Mouse (Mus musculus) CH12.LX (cell line): ENCODE data around the gene Mta2. TPM values are rescaled to one million over a fixed set of nuclear protein-coding genes. Genes with fewer than 3 reads are reported as not detected.

ENCODE experiments used
- DNase-seq: peaks from one replicate; pipeline ENCODE4 v3.0.0-alpha.2; 2013; ENCODE audit errors: extremely low read depth
- H3K27ac ChIP-seq: 2 replicates; pipeline ENCODE4 v1.5.1; 2012; ENCODE audit warnings: low read depth, mild to moderate bottlenecking, control low read depth, moderate library complexity; ENCODE audit not compliant: insufficient read depth
- H3K27me3 ChIP-seq: replicated peaks from 2 replicates; pipeline ENCODE3; 2012; ENCODE audit warnings: inconsistent platforms
- H3K36me3 ChIP-seq, 2 experiments: replicated peaks in 1 of 2; 2 replicates each; pipeline versions ENCODE3 to v1.6.1; 2012; ENCODE audit warnings: inconsistent platforms in 1 of 2, low read length in 1 of 2, mild to moderate bottlenecking in 1 of 2, mixed read lengths in 1 of 2, moderate library complexity in 1 of 2; ENCODE audit not compliant: control insufficient read depth in 1 of 2, insufficient read depth in 1 of 2
- H3K4me1 ChIP-seq, 2 experiments: 2 replicates each; pipeline ENCODE4 v1.6.1; 2012; ENCODE audit warnings: inconsistent platforms in 1 of 2, moderate library complexity in 1 of 2; ENCODE audit not compliant: insufficient read depth in 2 of 2, control insufficient read depth in 1 of 2
- H3K4me2 ChIP-seq: 2 replicates; pipeline ENCODE4 v1.6.1; 2012; ENCODE audit warnings: low read depth, mild to moderate bottlenecking, control low read depth; ENCODE audit not compliant: poor library complexity, insufficient read depth, severe bottlenecking
- H3K4me3 ChIP-seq, 3 experiments: fragments of 150-350 bp in 1 of 3; sonication (generic) in 1 of 3; replicated peaks in 1 of 3; 2 replicates each; pipeline versions ENCODE3 to v1.5.1; 2011 to 2012; ENCODE audit warnings: low read depth in 2 of 3, low read length in 2 of 3, mild to moderate bottlenecking in 2 of 3, moderate library complexity in 2 of 3, control low read depth in 1 of 3, improper control_type of control experiment in 1 of 3, inconsistent platforms in 1 of 3, mixed read lengths in 1 of 3; ENCODE audit not compliant: poor library complexity in 1 of 3
- H3K79me2 ChIP-seq: replicated peaks from 2 replicates; pipeline ENCODE4 v1.6.1; 2012; ENCODE audit warnings: mild to moderate bottlenecking, moderate library complexity; ENCODE audit not compliant: control insufficient read depth, poor library complexity, insufficient read depth, severe bottlenecking; ENCODE audit errors: extremely low read depth
- H3K9ac ChIP-seq: 2 replicates; pipeline ENCODE4 v1.6.1; 2012; ENCODE audit warnings: low read depth, mild to moderate bottlenecking, control low read depth, moderate library complexity; ENCODE audit not compliant: insufficient read depth
- H3K9me3 ChIP-seq: replicated peaks from 2 replicates; pipeline ENCODE3; 2012; ENCODE audit warnings: low read length, inconsistent platforms, mixed read lengths
- BHLHE40 ChIP-seq: IDR thresholded peaks from 2 replicates; pipeline ENCODE4 v1.6.1; 2011; ENCODE audit warnings: mild to moderate bottlenecking, low read depth, low read length, improper control_type of control experiment
- CHD2 ChIP-seq: IDR thresholded peaks from 2 replicates; pipeline ENCODE4 v1.6.1; 2011; ENCODE audit warnings: low read length, improper control_type of control experiment
- ELF1 ChIP-seq: IDR thresholded peaks from 2 replicates; pipeline ENCODE4 v1.6.1; 2014; ENCODE audit warnings: low read depth, mild to moderate bottlenecking, inconsistent platforms, low read length, improper control_type of control experiment
- EP300 ChIP-seq: IDR thresholded peaks from 2 replicates; pipeline ENCODE4 v1.6.1; 2011; ENCODE audit warnings: low read length, improper control_type of control experiment
- ETS1 ChIP-seq: conservative IDR thresholded peaks from 2 replicates; pipeline ENCODE4 v1.6.1; 2012; ENCODE audit warnings: low read depth, mild to moderate bottlenecking, inconsistent platforms, low read length, improper control_type of control experiment, moderate library complexity
- GABPA ChIP-seq: IDR thresholded peaks from 2 replicates; pipeline ENCODE4 v1.6.1; 2012; ENCODE audit warnings: low read depth, low read length, improper control_type of control experiment, inconsistent platforms; ENCODE audit not compliant: insufficient replicate concordance
- HCFC1 ChIP-seq: IDR thresholded peaks from 2 replicates; pipeline ENCODE4 v1.6.1; 2012; ENCODE audit warnings: low read depth, mild to moderate bottlenecking, inconsistent platforms, low read length, improper control_type of control experiment
- IRF4 ChIP-seq: IDR thresholded peaks from 2 replicates; pipeline ENCODE4 v1.6.1; 2014; ENCODE audit warnings: low read depth, mild to moderate bottlenecking, inconsistent platforms, low read length, improper control_type of control experiment
- JUN ChIP-seq: IDR thresholded peaks from 2 replicates; pipeline ENCODE4 v1.6.1; 2011; ENCODE audit warnings: low read depth, mild to moderate bottlenecking, low read length, improper control_type of control experiment, moderate library complexity; ENCODE audit not compliant: insufficient read depth
- JUND ChIP-seq: conservative IDR thresholded peaks from 2 replicates; pipeline ENCODE4 v1.6.1; 2011; ENCODE audit warnings: low read depth, low read length, improper control_type of control experiment
- KAT2A ChIP-seq: IDR thresholded peaks from 2 replicates; pipeline ENCODE4 v1.6.1; 2012; ENCODE audit warnings: low read length, improper control_type of control experiment, inconsistent platforms; ENCODE audit not compliant: insufficient replicate concordance
- MAX ChIP-seq: IDR thresholded peaks from 2 replicates; pipeline ENCODE4 v1.6.1; 2011; ENCODE audit warnings: low read length, improper control_type of control experiment
- MAZ ChIP-seq: IDR thresholded peaks from 2 replicates; pipeline ENCODE4 v1.6.1; 2012; ENCODE audit warnings: low read depth, mild to moderate bottlenecking, inconsistent platforms, low read length, improper control_type of control experiment, moderate library complexity
- MEF2A ChIP-seq: IDR thresholded peaks from 2 replicates; pipeline ENCODE4 v1.6.1; 2014; ENCODE audit warnings: low read depth, mild to moderate bottlenecking, inconsistent platforms, low read length, improper control_type of control experiment, borderline replicate concordance
- MXI1 ChIP-seq: IDR thresholded peaks from 2 replicates; pipeline ENCODE4 v1.6.1; 2011; ENCODE audit warnings: mild to moderate bottlenecking, low read depth, low read length, improper control_type of control experiment
- MYC ChIP-seq: IDR thresholded peaks from 2 replicates; pipeline ENCODE4 v1.6.1; 2011; ENCODE audit warnings: low read depth, mild to moderate bottlenecking, improper control_type of control experiment, low read length
- NELFE ChIP-seq: IDR thresholded peaks from 2 replicates; pipeline ENCODE4 v1.6.1; 2011; ENCODE audit warnings: low read depth, low read length, improper control_type of control experiment
- POLR2A ChIP-seq: IDR thresholded peaks from 2 replicates; pipeline ENCODE4 v1.6.1; 2011; ENCODE audit warnings: low read depth, mild to moderate bottlenecking, improper control_type of control experiment, low read length
- POLR2AphosphoS2 ChIP-seq: IDR thresholded peaks from 2 replicates; pipeline ENCODE4 v1.6.1; 2011; ENCODE audit warnings: low read depth, low read length, improper control_type of control experiment
- RAD21 ChIP-seq: IDR thresholded peaks from 2 replicates; pipeline ENCODE4 v1.6.1; 2011; ENCODE audit warnings: low read depth, mild to moderate bottlenecking, low read length, improper control_type of control experiment, moderate library complexity
- RCOR1 ChIP-seq: conservative IDR thresholded peaks from 2 replicates; pipeline ENCODE4 v1.6.1; 2012; ENCODE audit warnings: low read depth, mild to moderate bottlenecking, inconsistent platforms, low read length, improper control_type of control experiment
- SIN3A ChIP-seq: IDR thresholded peaks from 2 replicates; pipeline ENCODE4 v1.6.1; 2012; ENCODE audit warnings: low read length, improper control_type of control experiment, inconsistent platforms
- SMC3 ChIP-seq: IDR thresholded peaks from 2 replicates; pipeline ENCODE4 v1.6.1; 2011; ENCODE audit warnings: low read depth, low read length, improper control_type of control experiment
- TCF12 ChIP-seq: IDR thresholded peaks from 2 replicates; pipeline ENCODE4 v1.6.1; 2014; ENCODE audit warnings: low read depth, mild to moderate bottlenecking, inconsistent platforms, low read length, improper control_type of control experiment
- USF1 ChIP-seq: IDR thresholded peaks from 2 replicates; pipeline ENCODE4 v1.6.1; 2014; ENCODE audit warnings: low read depth, mild to moderate bottlenecking, inconsistent platforms, low read length, improper control_type of control experiment
- ZKSCAN1 ChIP-seq: IDR thresholded peaks from 2 replicates; pipeline ENCODE4 v1.6.1; 2012; ENCODE audit warnings: low read depth, inconsistent platforms, low read length, improper control_type of control experiment, borderline replicate concordance
- ZMIZ1 ChIP-seq: IDR thresholded peaks from 2 replicates; pipeline ENCODE4 v1.6.1; 2012; ENCODE audit warnings: low read depth, mild to moderate bottlenecking, inconsistent platforms, low read length, improper control_type of control experiment
- ZNF384 ChIP-seq: IDR thresholded peaks from 2 replicates; pipeline ENCODE4 v1.6.1; 2012; ENCODE audit warnings: low read depth, low read length, improper control_type of control experiment, inconsistent platforms
- dilution Hi-C: fragments of 300-500 bp; cut with MboI; formaldehyde crosslinking; loops from 2 replicates; pipeline ENCODE4 v1.14.3; 2020; ENCODE audit warnings: low sequenced_read_pairs; ENCODE audit not compliant: extremely low pct_unique_long_range_greater_than_20kb, extremely low pct_ligation_motif_present
- in situ Hi-C: fragments of 300-500 bp; cut with MboI; formaldehyde crosslinking; loops from 3 replicates; pipeline ENCODE4 v1.14.3; 2019; ENCODE audit warnings: low sequenced_read_pairs, low pct_ligation_motif_present, low pct_unique_long_range_greater_than_20kb, mixed read lengths
- polyA plus RNA-seq: library from polyadenylated mRNA; unstranded; fragments of >175 nt; gene quantifications from 2 replicates; pipeline ENCODE4 v1.2.1, GENCODE M21; 2012; ENCODE audit warnings: low read depth; ENCODE audit not compliant: insufficient read length
- total RNA-seq, 2 experiments: library from RNA; depleted of rRNA; stranded (reverse); fragments of 300-350 nt in 1 of 2; fragments of >200 nt in 1 of 2; gene quantifications; 2 replicates each; pipeline ENCODE4 v1.2.3; 2012 to 2014

Gene Mta2
- total and polyA plus RNA-seq, 3 experiments, result 115 to 162 (median 131) TPM

GRCm38 (mm10) chr19:8983150-8983650 is 41.5 kb downstream of the Mta2 start:
- peaks cover 31 to 78% of the 10 kb centered on the region in 2 experiments for H3K4me1 ChIP-seq
- TF ChIP-seq POLR2AphosphoS2 (no peak), EP300 (no peak), RAD21 (no peak), BHLHE40 (no peak), MXI1 (no peak), ZKSCAN1 (no peak), MEF2A (no peak), ETS1 (no peak)
- H3K9ac ChIP-seq, result no peak overlapping the region
- 0 out of 2 replicates have a peak overlapping the region, but pooled peaks have one; percentile 28 for H3K27ac ChIP-seq
- no peak for DNase-seq
- no peaks in the 10 kb centered on the region for H3K79me2 ChIP-seq
- peaks cover under 1% of the 10 kb centered on the region for H3K27me3 ChIP-seq
- H3K4me3 ChIP-seq, result no peak overlapping the region
- peaks cover 23 to 41% of the 10 kb centered on the region in 2 experiments for H3K36me3 ChIP-seq
- in situ Hi-C loops (no loop called here), dilution Hi-C loops (no loop called here)
- H3K4me2 ChIP-seq, result no peak overlapping the region
- no peaks in the 10 kb centered on the region for H3K9me3 ChIP-seq

GRCm38 (mm10) chr19:8984255-8984868 is 42.7 kb downstream of the Mta2 start:
- Histone ChIP-seq H3K9ac (peak overlapping the region; percentile 23; the same call in 1 of the 2 replicates), H3K27me3 (peaks cover 11% of the 10 kb centered on the region), H3K4me3 (no peak overlapping the region), H3K9me3 (no peaks in the 10 kb centered on the region), H3K79me2 (no peaks in the 10 kb centered on the region), H3K4me1 (peaks cover 31 to 77% of the 10 kb centered on the region in 2 experiments)
- dilution Hi-C loops, result no loop called here
- in situ Hi-C loops, result no loop called here
- DNase-seq, result peak; percentile 98
- peak; percentile 59; the same call in 1 of the 2 replicates for TF ChIP-seq MEF2A
- TF ChIP-seq ZMIZ1, result 0 out of 2 replicates have a peak, but pooled peaks have one; percentile 31
- TF ChIP-seq IRF4, result peak; percentile 36; the same call in 1 of the 2 replicates
- TF ChIP-seq BHLHE40, result peak; percentile 66
- no peak for TF ChIP-seq ZKSCAN1
- TF ChIP-seq ETS1, result peak; percentile 63
- peak; percentile 96 for TF ChIP-seq MXI1
- peak; percentile 91 for TF ChIP-seq SIN3A
- peak; percentile 10; the same call in 1 of the 2 replicates for TF ChIP-seq MYC
- TF ChIP-seq EP300, result peak; percentile 80
- TF ChIP-seq JUN, result peak; percentile 48; the same call in 1 of the 2 replicates
- TF ChIP-seq NELFE, result no peak
- TF ChIP-seq POLR2A, result no peak
- TF ChIP-seq HCFC1, result peak; percentile 6; the same call in 1 of the 2 replicates
- peak; percentile 98 for TF ChIP-seq ZNF384
- no peak for TF ChIP-seq GABPA
- peak; percentile 23; the same call in 1 of the 2 replicates for TF ChIP-seq MAX
- no peak for TF ChIP-seq KAT2A
- peak; percentile 25; the same call in 1 of the 2 replicates for TF ChIP-seq MAZ
- peak; percentile 48; the same call in 1 of the 2 replicates for TF ChIP-seq TCF12
- TF ChIP-seq ELF1, result 0 out of 2 replicates have a peak, but pooled peaks have one; percentile 28
- TF ChIP-seq SMC3, result 0 out of 2 replicates have a peak, but pooled peaks have one; percentile 16
- peak; percentile 83; the same call in 1 of the 2 replicates for TF ChIP-seq RCOR1
- TF ChIP-seq JUND, result peak; percentile 53
- no peak for TF ChIP-seq CHD2
- no peak for TF ChIP-seq USF1
- TF ChIP-seq, all 38 proteins: peak for 19
- H3K36me3 ChIP-seq, result peaks cover 12 to 29% of the 10 kb centered on the region in 2 experiments
- H3K27ac ChIP-seq, result peak overlapping the region; percentile 63; the same call in 1 of the 2 replicates
- H3K4me2 ChIP-seq, result peak overlapping the region; percentile 88
